Mouse (Mus musculus): ENCODE results near the gene Cdh23. TPM values are rescaled to one million over a fixed set of nuclear protein-coding genes. Genes with fewer than 3 reads are reported as not detected.

The Cdh23 gene
- polyA plus RNA-seq, 1 experiment from 2014 or later = 6.9 TPM

DNA sequence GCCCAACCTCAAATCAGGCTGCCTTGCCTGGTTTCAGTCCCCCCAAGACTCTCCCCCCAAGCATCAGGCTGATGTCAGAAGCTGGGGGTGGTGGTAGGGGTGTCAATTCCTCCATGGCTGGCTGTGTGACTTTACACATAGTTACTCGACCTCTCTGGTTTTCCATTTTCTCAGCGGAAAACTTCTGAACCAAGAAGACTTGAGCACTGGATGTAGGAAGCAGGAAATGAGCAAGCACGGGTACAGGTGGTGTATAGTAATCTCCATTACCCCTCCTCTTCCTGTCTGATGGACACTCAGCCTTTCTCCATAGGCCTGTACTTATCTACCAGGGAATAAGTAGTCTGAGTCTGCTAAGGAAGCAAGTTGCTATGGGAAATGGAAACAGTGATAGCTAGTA lies 316.1 kb downstream of the Cdh23 start:
- Histone ChIP-seq H3K4me1 (replicated peaks) (no peaks in the 10 kb centered on the region), H3K27ac (replicated peaks) (no peak overlapping the region), H3K27me3 (no peaks in the 10 kb centered on the region), H3K9me3 (no peaks in the 10 kb centered on the region), H3K4me2 (no peak overlapping the region), H3K36me3 (no peaks in the 10 kb centered on the region), H3K4me3 (no peak overlapping the region), H3K9ac (no peak overlapping the region)
- no peak for ATAC-seq (ENCODE audit: low FRiP score, low read depth)
- WGBS = 78% methylated on average over 3 of the region's 3 CpGs

DNA sequence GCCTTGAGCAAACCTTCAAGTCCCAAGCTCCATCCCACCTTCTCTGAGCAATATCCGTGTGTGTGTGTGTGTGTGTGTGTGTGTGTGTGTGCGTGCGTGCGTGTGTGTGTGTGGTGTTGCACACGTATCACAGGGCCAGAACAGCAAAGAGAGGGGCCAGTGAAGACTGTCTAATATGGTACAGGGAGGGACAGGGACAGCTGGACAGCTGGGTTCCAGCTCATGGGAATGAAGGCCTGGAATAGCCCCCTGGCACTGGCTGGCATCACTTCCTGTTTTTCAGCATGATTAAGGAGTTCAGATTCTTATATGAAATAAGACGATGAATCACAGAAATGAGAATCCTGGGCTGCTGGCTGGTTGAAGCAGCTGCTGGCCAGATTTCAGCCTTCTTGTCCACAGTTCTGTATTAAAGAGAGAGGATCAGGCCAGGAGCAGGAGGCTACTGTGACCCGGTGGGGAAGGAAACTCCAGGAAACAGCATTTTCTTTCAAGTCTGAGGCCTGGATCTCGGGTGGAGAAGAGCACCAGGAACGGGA lies 316.8 kb downstream of the Cdh23 start:
- Histone ChIP-seq H3K27ac (replicated peaks) (no peak overlapping the region), H3K36me3 (no peaks in the 10 kb centered on the region), H3K4me2 (no peak overlapping the region), H3K27me3 (no peaks in the 10 kb centered on the region), H3K9me3 (no peaks in the 10 kb centered on the region), H3K4me1 (replicated peaks) (no peaks in the 10 kb centered on the region), H3K9ac (no peak overlapping the region), H3K4me3 (no peak overlapping the region)
- WGBS = 75% methylated on average over 9 of the region's 9 CpGs
- ATAC-seq (ENCODE audit: low FRiP score, low read depth) = no peak

DNA sequence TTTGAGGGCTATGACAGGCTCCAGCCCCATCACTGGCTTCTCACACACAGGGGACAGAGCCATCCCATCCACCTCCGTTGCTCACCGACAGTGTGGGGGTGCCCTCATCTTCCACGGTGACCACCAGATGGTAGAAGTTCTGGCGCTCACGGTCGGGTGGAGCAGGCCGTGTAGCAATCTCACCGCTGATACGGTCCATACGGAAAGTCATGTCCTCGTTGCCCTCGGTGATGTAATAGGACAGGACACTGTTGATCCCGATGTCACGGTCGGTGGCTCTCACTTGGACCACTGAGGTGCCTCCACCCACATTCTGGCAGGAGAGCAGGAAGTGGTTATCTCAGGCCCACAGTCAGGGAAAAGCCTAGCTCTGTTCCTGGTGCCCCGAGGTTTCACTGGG lies 319.6 kb downstream of the Cdh23 start:
- Histone ChIP-seq H3K27ac (replicated peaks) (no peak overlapping the region), H3K36me3 (no peaks in the 10 kb centered on the region), H3K4me2 (no peak overlapping the region), H3K4me3 (no peak overlapping the region), H3K27me3 (no peaks in the 10 kb centered on the region), H3K4me1 (replicated peaks) (no peaks in the 10 kb centered on the region), H3K9me3 (no peaks in the 10 kb centered on the region), H3K9ac (no peak overlapping the region)
- 91% methylated on average over 16 of the region's 16 CpGs for WGBS
- ATAC-seq (ENCODE audit: low FRiP score, low read depth) = no peak

DNA sequence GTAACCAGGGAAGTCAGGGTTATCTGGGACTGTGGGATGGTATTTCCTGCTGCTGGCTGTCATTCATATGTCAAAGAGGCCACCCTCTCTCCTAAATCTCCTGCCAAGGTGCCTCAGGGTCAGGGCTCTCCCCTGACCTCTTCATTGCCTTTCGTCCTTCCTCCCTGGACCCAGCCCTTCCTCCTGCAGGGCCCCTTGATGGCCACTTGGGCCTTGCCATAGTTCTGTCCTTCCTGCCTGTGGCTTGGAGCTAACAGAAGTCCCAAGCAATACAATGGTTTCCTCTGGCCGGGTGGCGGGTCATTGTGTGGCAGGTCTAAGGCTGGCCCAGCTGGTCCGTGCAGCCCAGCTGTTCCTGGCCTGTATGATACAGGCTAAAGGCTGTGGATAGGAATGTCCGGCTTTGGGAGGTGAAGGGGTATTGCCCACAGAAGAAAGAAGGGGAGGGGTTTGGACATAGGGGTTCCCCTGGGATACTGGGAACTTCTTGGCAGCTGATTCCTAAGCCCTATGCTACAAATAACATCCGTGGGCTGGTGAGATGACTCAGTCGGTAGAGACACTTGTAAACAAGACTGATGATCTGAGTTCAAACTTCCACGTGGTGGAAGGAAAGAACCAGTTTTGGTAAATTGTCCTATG lies 322.2 kb downstream of the Cdh23 start:
- H3K9ac ChIP-seq = no peak overlapping the region
- no peak overlapping the region for H3K4me3 ChIP-seq
- 68% methylated on average over 8 of the region's 8 CpGs for WGBS
- H3K36me3 ChIP-seq = no peaks in the 10 kb centered on the region
- ATAC-seq (ENCODE audit: low FRiP score, low read depth) = 0 out of 2 replicates have a peak, but pooled peaks have one; percentile 21
- no peak overlapping the region for H3K27ac ChIP-seq (replicated peaks)
- H3K4me1 ChIP-seq (replicated peaks) = peaks cover 6% of the 10 kb centered on the region; the same call in 1 of the 2 replicates
- no peak overlapping the region for H3K4me2 ChIP-seq
- H3K9me3 ChIP-seq = no peaks in the 10 kb centered on the region
- no peaks in the 10 kb centered on the region for H3K27me3 ChIP-seq

DNA sequence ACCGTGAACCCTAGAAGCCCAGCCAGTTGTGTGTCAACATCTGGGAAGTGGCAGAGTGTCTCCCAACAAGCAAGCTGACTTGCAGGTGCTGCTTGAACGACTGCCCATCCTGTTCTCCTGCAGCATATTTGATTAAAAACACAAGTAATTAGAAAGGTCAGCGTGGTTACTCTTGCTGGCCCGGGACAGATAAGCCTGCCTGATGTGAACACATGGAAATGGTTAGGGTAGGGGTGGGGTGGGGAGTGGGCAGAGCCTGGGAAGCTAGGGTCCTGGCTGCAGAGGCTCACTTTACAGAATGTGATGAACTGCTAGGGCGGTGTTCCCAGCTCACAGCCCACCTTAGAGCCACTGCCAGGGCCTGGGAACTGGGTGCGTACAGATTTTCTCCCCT lies 322.8 kb downstream of the Cdh23 start:
- WGBS = 71% methylated on average over 6 of the region's 6 CpGs

DNA sequence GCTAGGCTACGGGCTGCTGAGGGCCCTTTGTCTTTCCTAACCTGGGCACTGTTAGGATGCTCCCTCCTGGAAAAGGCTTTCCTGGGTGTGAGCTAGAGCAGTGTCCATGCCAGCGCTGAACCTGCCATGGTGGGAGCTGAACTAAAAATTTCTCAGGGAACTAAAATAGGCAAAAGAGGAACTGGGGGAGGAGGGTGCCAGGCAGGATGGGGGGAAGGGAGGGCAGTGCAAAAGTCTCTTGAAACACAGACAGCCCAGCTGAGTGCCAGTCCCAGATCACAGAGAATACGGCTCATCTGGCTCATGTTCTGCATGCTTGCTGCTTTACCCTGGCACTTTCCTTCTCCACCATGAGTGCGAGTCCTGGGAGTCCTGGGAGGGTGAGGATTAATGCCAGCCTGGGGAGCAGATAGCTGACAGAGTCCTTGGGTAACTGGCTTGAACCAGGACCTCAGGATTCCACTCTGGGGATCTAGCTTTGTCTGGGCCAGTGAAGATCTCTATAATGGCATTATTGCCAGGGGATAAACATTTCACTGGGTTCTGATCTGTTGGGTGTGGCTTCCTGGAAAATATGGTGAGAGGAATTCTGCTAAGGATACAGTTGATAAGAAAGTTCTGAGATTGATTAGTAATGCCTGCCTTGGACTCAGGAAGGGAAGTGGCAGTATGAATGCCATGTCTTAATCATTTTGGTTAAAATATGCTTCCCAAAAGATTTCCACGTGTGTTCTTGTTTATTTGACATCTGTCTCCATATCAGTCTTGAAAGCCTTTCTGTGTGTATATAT lies 324.5 kb downstream of the Cdh23 start:
- H3K27me3 ChIP-seq = no peaks in the 10 kb centered on the region
- H3K4me2 ChIP-seq = no peak overlapping the region
- H3K36me3 ChIP-seq = no peaks in the 10 kb centered on the region
- no peak overlapping the region for H3K27ac ChIP-seq (replicated peaks)
- H3K9ac ChIP-seq = no peak overlapping the region
- 84% methylated on average over 5 of the region's 5 CpGs for WGBS
- peaks cover 6% of the 10 kb centered on the region; the same call in 1 of the 2 replicates for H3K4me1 ChIP-seq (replicated peaks)
- ATAC-seq (ENCODE audit: low FRiP score, low read depth) = no peak
- H3K4me3 ChIP-seq = no peak overlapping the region
- no peaks in the 10 kb centered on the region for H3K9me3 ChIP-seq

More for the DNA sequence above, 322.8 kb downstream of the Cdh23 start:
- Histone ChIP-seq H3K36me3 (no peaks in the 10 kb centered on the region), H3K4me1 (replicated peaks) (peaks cover 6% of the 10 kb centered on the region; the same call in 1 of the 2 replicates), H3K27ac (replicated peaks) (no peak overlapping the region), H3K9me3 (no peaks in the 10 kb centered on the region), H3K9ac (no peak overlapping the region), H3K27me3 (no peaks in the 10 kb centered on the region), H3K4me2 (no peak overlapping the region), H3K4me3 (no peak overlapping the region)
- no peak for ATAC-seq (ENCODE audit: low FRiP score, low read depth)

DNA sequence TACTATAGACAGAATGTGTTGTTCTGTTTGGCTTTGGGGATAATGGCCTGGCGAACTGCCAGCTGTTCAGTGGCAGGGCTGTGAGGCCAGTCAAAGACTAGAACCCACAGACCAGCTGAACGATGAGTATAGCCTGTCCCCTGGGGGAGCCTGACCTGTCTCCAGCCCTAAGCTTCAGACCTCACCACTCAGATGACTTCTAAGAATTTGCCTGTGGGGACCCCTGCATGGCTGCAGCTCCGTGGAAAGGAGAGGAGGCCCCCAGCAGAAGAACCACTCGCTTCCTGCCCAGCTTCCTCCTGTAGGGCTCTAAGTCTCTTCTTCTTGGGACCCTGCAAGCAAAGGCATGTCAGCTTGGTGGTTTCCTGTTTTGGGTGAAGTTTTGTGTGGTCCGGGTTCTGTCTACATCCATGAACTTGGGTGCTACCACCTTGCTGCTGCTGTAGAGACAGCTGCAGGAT lies 325.7 kb downstream of the Cdh23 start:
- peaks cover 6% of the 10 kb centered on the region; the same call in 1 of the 2 replicates for H3K4me1 ChIP-seq (replicated peaks)
- no peaks in the 10 kb centered on the region for H3K36me3 ChIP-seq
- ATAC-seq (ENCODE audit: low FRiP score, low read depth) = no peak
- no peak overlapping the region for H3K4me2 ChIP-seq
- H3K9me3 ChIP-seq = no peaks in the 10 kb centered on the region
- H3K27me3 ChIP-seq = no peaks in the 10 kb centered on the region
- no peak overlapping the region for H3K4me3 ChIP-seq
- H3K27ac ChIP-seq (replicated peaks) = no peak overlapping the region
- 71% methylated on average over 5 of the region's 5 CpGs for WGBS
- H3K9ac ChIP-seq = no peak overlapping the region

DNA sequence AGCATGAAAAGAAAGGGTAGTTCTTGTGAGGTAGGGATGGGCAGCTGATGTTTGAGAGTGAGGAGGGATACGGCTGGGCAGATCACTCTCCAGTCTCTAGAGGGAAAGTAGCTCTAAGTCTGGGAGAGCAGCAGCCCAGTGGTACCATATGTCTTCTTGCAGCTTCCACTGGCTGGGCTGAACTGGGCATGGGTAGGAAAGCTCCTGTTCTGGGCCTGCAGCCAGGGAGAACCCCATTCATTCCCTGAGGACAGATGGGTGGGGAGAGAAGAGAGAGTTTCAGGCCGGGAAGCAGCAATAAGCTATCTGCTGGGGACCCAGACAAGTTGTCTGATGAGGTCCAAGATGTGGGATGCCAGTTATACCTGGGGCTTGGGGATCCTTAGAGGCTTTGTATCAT lies 326.2 kb downstream of the Cdh23 start:
- Histone ChIP-seq H3K4me2 (no peak overlapping the region), H3K4me1 (replicated peaks) (peaks cover 6% of the 10 kb centered on the region; the same call in 1 of the 2 replicates), H3K4me3 (no peak overlapping the region), H3K27me3 (no peaks in the 10 kb centered on the region), H3K27ac (replicated peaks) (no peak overlapping the region), H3K9me3 (no peaks in the 10 kb centered on the region), H3K9ac (no peak overlapping the region), H3K36me3 (no peaks in the 10 kb centered on the region)
- ATAC-seq (ENCODE audit: low FRiP score, low read depth) = no peak
- WGBS = 48% methylated on average over 2 of the region's 2 CpGs

DNA sequence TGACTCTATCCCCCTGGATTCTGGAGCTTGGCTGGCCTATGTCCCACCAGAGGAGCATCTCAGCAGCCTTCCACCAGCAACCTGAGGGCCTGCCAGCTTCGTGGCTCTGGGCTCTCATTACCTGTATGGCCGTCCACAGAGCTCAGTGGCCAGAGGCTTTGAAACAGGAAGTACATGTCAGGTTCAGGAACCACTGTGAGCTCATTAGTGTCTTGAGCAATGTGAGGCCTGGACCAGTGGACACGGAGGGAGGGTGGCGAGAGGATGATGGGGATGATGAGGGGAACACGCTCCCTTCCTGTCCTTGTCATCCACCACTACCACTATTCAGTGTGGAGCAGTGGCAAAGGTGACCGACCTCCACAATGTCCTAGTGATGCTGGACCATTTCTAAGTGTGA lies 326.9 kb downstream of the Cdh23 start:
- Histone ChIP-seq H3K4me3 (no peak overlapping the region), H3K27ac (replicated peaks) (no peak overlapping the region), H3K4me1 (replicated peaks) (peaks cover 6% of the 10 kb centered on the region; the same call in 1 of the 2 replicates), H3K36me3 (no peaks in the 10 kb centered on the region), H3K4me2 (no peak overlapping the region), H3K9ac (no peak overlapping the region), H3K27me3 (no peaks in the 10 kb centered on the region), H3K9me3 (no peaks in the 10 kb centered on the region)
- ATAC-seq (ENCODE audit: low FRiP score, low read depth) = no peak
- WGBS = 91% methylated on average over 6 of the region's 6 CpGs

DNA sequence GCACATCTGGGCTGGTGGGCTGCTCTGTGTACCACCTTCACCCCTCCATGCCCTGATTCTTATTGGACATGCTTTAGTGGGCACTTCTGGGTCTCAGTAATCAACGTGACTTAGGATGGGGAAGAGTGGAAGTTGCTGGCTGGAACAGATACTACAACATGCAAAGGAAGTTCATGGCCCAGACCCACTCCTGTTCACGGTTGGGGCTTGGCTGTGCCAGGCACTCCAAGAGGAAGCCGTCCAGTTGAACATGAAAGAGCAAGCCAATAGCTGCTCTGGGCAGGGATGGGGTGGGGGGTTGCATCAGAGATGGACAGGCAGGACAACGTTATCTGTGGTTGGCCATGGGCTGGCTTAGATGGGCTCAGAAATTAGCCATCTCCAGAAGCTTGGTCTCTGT lies 328.4 kb downstream of the Cdh23 start:
- Histone ChIP-seq H3K9ac (no peak overlapping the region), H3K36me3 (no peaks in the 10 kb centered on the region), H3K27ac (replicated peaks) (no peak overlapping the region), H3K4me3 (no peak overlapping the region), H3K27me3 (no peaks in the 10 kb centered on the region), H3K4me2 (no peak overlapping the region), H3K9me3 (no peaks in the 10 kb centered on the region), H3K4me1 (replicated peaks) (peaks cover 6% of the 10 kb centered on the region; the same call in 1 of the 2 replicates)
- no peak for ATAC-seq (ENCODE audit: low FRiP score, low read depth)
- 87% methylated on average over 4 of the region's 4 CpGs for WGBS

DNA sequence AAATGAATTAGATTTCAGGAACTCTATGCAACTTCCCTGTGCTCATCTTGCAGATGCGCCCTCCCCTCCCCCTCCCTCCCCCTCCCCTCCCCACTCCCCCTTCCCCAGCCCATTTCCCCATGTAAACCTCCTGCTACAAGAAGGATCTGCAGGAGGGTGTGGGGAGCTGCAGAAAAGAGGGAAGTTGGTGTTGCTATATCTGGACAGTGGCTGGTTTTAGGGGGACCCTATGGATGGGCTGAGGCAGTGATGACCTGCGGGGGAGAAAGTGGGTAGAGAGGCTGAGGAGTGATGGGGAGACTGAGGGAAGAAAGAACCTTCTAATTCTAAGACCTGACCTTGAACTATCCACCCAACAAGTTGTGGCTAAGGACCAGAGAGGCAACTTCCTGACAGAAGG lies 329.1 kb downstream of the Cdh23 start:
- no peak overlapping the region for H3K4me2 ChIP-seq
- 86% methylated on average over 2 of the region's 2 CpGs for WGBS
- no peak overlapping the region for H3K27ac ChIP-seq (replicated peaks)
- peaks cover 13% of the 10 kb centered on the region for H3K4me1 ChIP-seq (replicated peaks)
- no peak overlapping the region for H3K4me3 ChIP-seq
- no peaks in the 10 kb centered on the region for H3K27me3 ChIP-seq
- no peak overlapping the region for H3K9ac ChIP-seq
- no peaks in the 10 kb centered on the region for H3K9me3 ChIP-seq
- no peaks in the 10 kb centered on the region for H3K36me3 ChIP-seq
- no peak for ATAC-seq (ENCODE audit: low FRiP score, low read depth)

DNA sequence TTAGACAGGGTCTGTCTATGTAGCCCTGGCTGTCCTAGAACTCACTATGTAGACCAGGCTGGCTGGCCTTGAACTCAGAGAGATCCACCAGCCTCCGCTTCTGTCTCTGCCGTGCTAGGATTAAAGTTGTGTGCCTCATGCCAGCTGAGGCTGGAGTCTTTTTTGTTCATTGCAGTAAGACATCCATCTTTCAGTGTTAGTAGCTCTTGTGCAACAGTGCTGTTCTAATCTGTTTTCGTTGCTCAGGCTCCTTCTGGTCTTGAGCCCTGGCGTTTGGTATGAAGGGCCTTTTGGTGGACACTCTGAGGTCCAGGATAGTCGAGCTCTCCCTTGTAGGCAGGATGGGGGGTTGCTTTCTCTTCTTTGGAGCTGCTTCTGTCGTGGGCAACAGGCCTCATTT lies 332.9 kb downstream of the Cdh23 start:
- no peak overlapping the region for H3K4me2 ChIP-seq
- H3K9ac ChIP-seq = no peak overlapping the region
- H3K9me3 ChIP-seq = no peaks in the 10 kb centered on the region
- peaks cover 22% of the 10 kb centered on the region for H3K4me1 ChIP-seq (replicated peaks)
- no peak for ATAC-seq (ENCODE audit: low FRiP score, low read depth)
- whole genome bisulfite sequencing = 74% methylated on average over 6 of the region's 6 CpGs
- H3K27ac ChIP-seq (replicated peaks) = no peak overlapping the region
- H3K27me3 ChIP-seq = no peaks in the 10 kb centered on the region
- no peak overlapping the region for H3K4me3 ChIP-seq
- no peaks in the 10 kb centered on the region for H3K36me3 ChIP-seq
